Mouse (Mus musculus) kidney, embryonic 14.5 days (tissue): ENCODE data around the gene Spata25. TPM values are rescaled to one million over a fixed set of nuclear protein-coding genes. Genes with fewer than 3 reads are reported as not detected.

Experiments
- ATAC-seq: fragments of 200-750 bp; cut with Nextera tagmentation; 2 replicates; pipeline ENCODE4 v1.8.0; 2017; ENCODE audit warnings: moderate number of reproducible peaks, mild to moderate bottlenecking, moderate TSS enrichment, moderate library complexity; ENCODE audit not compliant: low FRiP score, low TSS enrichment
- H3K27ac ChIP-seq: fragments of 300-500 bp; sonication (generic); 2 replicates; pipeline ENCODE4 v1.5.1; 2014; ENCODE audit warnings: low read depth, mild to moderate bottlenecking, low read length, moderate library complexity, mixed read lengths
- H3K27me3 ChIP-seq: fragments of 300-500 bp; sonication (generic); 2 replicates; pipeline ENCODE4 v1.6.1; 2014; ENCODE audit warnings: mild to moderate bottlenecking, low read length; ENCODE audit not compliant: control insufficient read depth, insufficient read depth
- H3K36me3 ChIP-seq: fragments of 300-500 bp; sonication (generic); 2 replicates; pipeline ENCODE4 v1.6.1; 2014; ENCODE audit warnings: low read length, mixed read lengths; ENCODE audit not compliant: control insufficient read depth, insufficient read depth
- H3K4me1 ChIP-seq: fragments of 300-500 bp; sonication (generic); 2 replicates; pipeline ENCODE4 v1.6.1; 2014; ENCODE audit warnings: low read length, mixed read lengths; ENCODE audit not compliant: control insufficient read depth, insufficient read depth
- H3K4me2 ChIP-seq: fragments of 300-500 bp; sonication (generic); replicated peaks from 2 replicates; pipeline ENCODE4 v1.6.1; 2014; ENCODE audit warnings: low read depth, mild to moderate bottlenecking, low read length
- H3K4me3 ChIP-seq: fragments of 300-500 bp; sonication (generic); 2 replicates; pipeline ENCODE4 v1.5.1; 2014; ENCODE audit warnings: mild to moderate bottlenecking, low read length
- H3K9ac ChIP-seq: fragments of 300-500 bp; sonication (generic); 2 replicates; pipeline ENCODE4 v1.6.1; 2014; ENCODE audit warnings: low read depth, mild to moderate bottlenecking, low read length, moderate library complexity
- H3K9me3 ChIP-seq: fragments of 300-500 bp; sonication (generic); 2 replicates; pipeline ENCODE4 v1.6.1; 2016; ENCODE audit warnings: low read length; ENCODE audit not compliant: control insufficient read depth
- WGBS: fragments of 180-500 bp; shearing (Covaris S2); extraction: QIAGEN DNeasy Blood & Tissue Kit; methylation state at CpG from one replicate; pipeline ENCODE4 v1.1.7; 2014; 5-methylcytosine and 5-hydroxymethylcytosine counted together
- polyA plus RNA-seq: library from polyadenylated mRNA; unstranded; fragments of >200 nt; fragmentation: Nextera tagmentation; extraction: Ambion mirVana; gene quantifications from 2 replicates; pipeline ENCODE4 v1.2.1, GENCODE M21; 2014

Gene Spata25
- polyA plus RNA-seq, 1 experiment from 2014 or later, result not detected

DNA sequence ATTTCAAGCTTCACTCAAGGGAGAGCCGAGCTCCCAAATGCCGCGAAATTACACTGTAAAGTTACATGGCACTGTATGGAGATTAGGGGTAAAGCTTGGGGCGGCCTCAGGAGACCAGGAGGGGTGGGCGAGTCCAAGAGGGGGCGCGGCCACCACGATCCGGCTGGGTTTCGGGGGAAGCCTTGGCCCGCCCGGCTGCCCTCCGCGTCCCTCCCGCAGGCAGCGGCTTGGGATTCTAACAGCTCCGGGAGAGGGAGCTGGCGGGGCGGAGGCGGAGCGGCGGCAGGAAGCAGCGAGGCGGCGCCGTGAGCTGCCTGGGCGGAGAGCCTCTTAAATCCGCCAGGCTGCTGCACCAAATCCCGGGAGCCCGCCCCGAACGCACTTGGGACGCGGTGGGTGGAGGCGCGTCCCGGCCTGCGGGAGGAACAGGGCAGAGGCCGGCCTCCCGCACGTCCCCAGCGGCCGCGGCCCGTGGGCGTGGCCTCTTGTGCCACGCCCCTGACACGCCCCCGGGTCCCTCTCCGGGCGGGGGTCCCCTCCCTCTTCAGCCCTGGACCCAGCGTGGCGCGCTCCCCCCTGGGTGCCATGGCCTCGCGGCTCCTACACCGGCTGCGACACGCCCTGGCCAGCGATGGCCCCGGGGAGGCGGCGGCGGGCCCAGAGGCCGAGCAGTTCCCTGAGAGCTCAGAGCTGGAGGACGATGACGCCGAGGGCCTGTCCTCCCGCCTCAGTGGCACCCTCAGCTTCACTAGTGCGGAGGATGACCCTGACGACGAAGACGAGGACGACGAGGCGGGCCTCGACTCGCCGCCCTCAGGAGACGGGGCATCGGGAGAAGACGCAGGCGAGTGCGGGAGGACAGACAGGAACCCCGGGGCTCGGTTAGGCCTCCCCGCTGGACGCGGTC lies 42.6 kb downstream of the Spata25 start, which contains the start of gene Snx21:
TSS of gene Snx21 (plus strand) at position 343 of the 907 bp plus-strand sequence.
- H3K9ac ChIP-seq, result peak within 1 kb of the TSS; percentile 78
- H3K27me3 ChIP-seq, result no peaks in the 10 kb centered on the region
- peak within 1 kb of the TSS; percentile 83 for H3K27ac ChIP-seq
- H3K4me1 ChIP-seq, result peaks cover 13% of the 10 kb centered on the region; the same call in 1 of the 2 replicates
- H3K9me3 ChIP-seq, result no peaks in the 10 kb centered on the region
- H3K4me2 ChIP-seq, result peak within 1 kb of the TSS; percentile 93
- under 1% methylated on average over 82 of the region's 89 CpGs for WGBS
- peaks cover 9% of the 10 kb centered on the region; the same call in 1 of the 2 replicates for H3K36me3 ChIP-seq
- ATAC-seq, result peak; percentile 92
- H3K4me3 ChIP-seq, result peak within 1 kb of the TSS; percentile 71

GRCm38 (mm10) chr2:164784869-164785420 lies 43.4 kb downstream of the Spata25 start:
- no peak for ATAC-seq
- WGBS, result 5% methylated on average over 7 of the region's 7 CpGs
- Histone ChIP-seq H3K4me3 (peak overlapping the region; percentile 71), H3K27me3 (no peaks in the 10 kb centered on the region), H3K27ac (peak overlapping the region; percentile 83), H3K9ac (peak overlapping the region; percentile 78), H3K4me2 (peak overlapping the region; percentile 93), H3K9me3 (no peaks in the 10 kb centered on the region), H3K36me3 (peaks cover 5% of the 10 kb centered on the region; the same call in 1 of the 2 replicates), H3K4me1 (peaks cover 13% of the 10 kb centered on the region; the same call in 1 of the 2 replicates)

DNA sequence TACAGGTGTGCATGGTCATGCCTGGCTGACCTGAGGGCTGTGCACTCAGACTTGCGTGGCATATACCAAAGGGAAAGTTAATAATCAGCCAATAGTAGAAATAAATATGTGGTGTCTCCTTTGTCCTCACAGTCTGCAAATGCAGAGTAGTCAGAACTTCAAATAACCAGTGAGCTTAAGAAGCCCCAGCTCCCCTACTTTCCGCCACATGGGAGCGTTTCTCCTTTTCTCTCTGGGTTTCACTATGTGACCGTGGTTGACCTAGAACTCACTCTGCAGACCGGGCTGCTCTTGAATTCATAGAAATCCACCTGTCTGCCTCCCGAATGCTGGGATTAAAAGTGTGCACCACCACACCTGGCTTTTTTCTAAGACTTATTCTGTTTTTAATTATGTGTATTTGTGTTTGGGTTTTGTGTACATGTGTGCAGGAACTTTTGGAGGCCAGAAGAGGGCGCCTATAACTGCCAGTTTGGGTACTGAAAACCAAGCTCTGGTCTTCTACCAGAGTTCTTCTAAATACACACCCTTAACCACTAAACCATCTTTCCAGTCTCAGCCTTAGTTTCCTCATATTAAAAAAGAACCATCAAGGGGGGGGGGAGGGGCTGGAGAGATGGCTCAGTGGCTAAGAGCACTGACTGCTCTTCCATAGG lies 44.3 kb downstream of the Spata25 start:
- H3K36me3 ChIP-seq, result peaks cover 3% of the 10 kb centered on the region; the same call in 1 of the 2 replicates
- H3K27me3 ChIP-seq, result no peaks in the 10 kb centered on the region
- 78% methylated on average over 7 of the region's 7 CpGs for WGBS
- H3K4me2 ChIP-seq, result no peak overlapping the region
- no peaks in the 10 kb centered on the region for H3K9me3 ChIP-seq
- peaks cover 13% of the 10 kb centered on the region; the same call in 1 of the 2 replicates for H3K4me1 ChIP-seq
- H3K4me3 ChIP-seq, result no peak overlapping the region
- no peak overlapping the region for H3K9ac ChIP-seq
- H3K27ac ChIP-seq, result no peak overlapping the region
- ATAC-seq, result no peak

DNA sequence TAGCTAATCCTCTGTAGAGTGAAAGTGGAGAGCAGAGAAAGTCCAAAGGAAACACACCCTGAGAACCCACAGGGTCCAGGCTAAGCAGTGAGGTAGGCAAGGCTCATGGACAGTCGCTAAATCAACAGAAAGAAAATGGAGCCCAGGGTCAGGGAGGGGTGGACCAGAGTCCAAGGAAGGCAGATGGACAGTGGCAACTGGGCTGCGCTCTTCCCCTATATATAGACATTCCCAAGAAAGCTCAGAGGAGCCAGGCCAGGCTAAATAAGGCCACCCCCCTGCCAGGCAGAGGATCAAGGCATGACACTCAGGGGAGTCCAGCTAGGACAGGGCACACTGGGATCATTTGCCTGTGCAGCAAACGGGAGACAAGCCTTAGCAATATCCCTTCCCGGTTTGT lies 46.5 kb downstream of the Spata25 start:
- H3K4me1 ChIP-seq, result peaks cover 10% of the 10 kb centered on the region; the same call in 1 of the 2 replicates
- no peaks in the 10 kb centered on the region for H3K9me3 ChIP-seq
- H3K9ac ChIP-seq, result no peak overlapping the region
- H3K36me3 ChIP-seq, result no peaks in the 10 kb centered on the region
- no peak overlapping the region for H3K4me3 ChIP-seq
- H3K27ac ChIP-seq, result no peak overlapping the region
- 74% methylated on average over 4 of the region's 4 CpGs for WGBS
- no peak overlapping the region for H3K4me2 ChIP-seq
- ATAC-seq, result no peak
- no peaks in the 10 kb centered on the region for H3K27me3 ChIP-seq

GRCm38 (mm10) chr2:164779481-164780086 lies 48.8 kb downstream of the Spata25 start, which contains the start of gene Tnnc2:
Gene Tnnc2 (minus strand): TSS chr2:164779967.
- Histone ChIP-seq H3K27ac (no peak within 1 kb of the TSS), H3K4me3 (no peak within 1 kb of the TSS), H3K4me2 (no peak within 1 kb of the TSS), H3K9me3 (no peaks in the 10 kb centered on the region), H3K36me3 (no peaks in the 10 kb centered on the region), H3K9ac (no peak within 1 kb of the TSS), H3K4me1 (peaks cover under 1% of the 10 kb centered on the region; the same call in 1 of the 2 replicates), H3K27me3 (no peaks in the 10 kb centered on the region)
- WGBS, result 68% methylated on average over 8 of the region's 8 CpGs
- no peak for ATAC-seq

- Histone ChIP-seq H3K4me2 (no peak overlapping the region), H3K9ac (no peak overlapping the region), H3K4me1 (no peaks in the 10 kb centered on the region), H3K36me3 (no peaks in the 10 kb centered on the region), H3K9me3 (no peaks in the 10 kb centered on the region), H3K27me3 (no peaks in the 10 kb centered on the region), H3K27ac (no peak overlapping the region), H3K4me3 (no peak overlapping the region)
- no peak for ATAC-seq
- 74% methylated on average over 7 of the region's 7 CpGs for WGBS
Measured at GRCm38 (mm10) chr2:164778809-164779208, 49.5 kb downstream of the Spata25 start.

GRCm38 (mm10) chr2:164778015-164778287 lies 50.4 kb downstream of the Spata25 start:
- Histone ChIP-seq H3K27ac (no peak overlapping the region), H3K4me1 (no peaks in the 10 kb centered on the region), H3K9me3 (no peaks in the 10 kb centered on the region), H3K36me3 (peaks cover 5% of the 10 kb centered on the region; the same call in 1 of the 2 replicates), H3K9ac (no peak overlapping the region), H3K4me3 (no peak overlapping the region), H3K4me2 (no peak overlapping the region), H3K27me3 (no peaks in the 10 kb centered on the region)
- 94% methylated on average over 11 of the region's 11 CpGs for WGBS
- no peak for ATAC-seq

DNA sequence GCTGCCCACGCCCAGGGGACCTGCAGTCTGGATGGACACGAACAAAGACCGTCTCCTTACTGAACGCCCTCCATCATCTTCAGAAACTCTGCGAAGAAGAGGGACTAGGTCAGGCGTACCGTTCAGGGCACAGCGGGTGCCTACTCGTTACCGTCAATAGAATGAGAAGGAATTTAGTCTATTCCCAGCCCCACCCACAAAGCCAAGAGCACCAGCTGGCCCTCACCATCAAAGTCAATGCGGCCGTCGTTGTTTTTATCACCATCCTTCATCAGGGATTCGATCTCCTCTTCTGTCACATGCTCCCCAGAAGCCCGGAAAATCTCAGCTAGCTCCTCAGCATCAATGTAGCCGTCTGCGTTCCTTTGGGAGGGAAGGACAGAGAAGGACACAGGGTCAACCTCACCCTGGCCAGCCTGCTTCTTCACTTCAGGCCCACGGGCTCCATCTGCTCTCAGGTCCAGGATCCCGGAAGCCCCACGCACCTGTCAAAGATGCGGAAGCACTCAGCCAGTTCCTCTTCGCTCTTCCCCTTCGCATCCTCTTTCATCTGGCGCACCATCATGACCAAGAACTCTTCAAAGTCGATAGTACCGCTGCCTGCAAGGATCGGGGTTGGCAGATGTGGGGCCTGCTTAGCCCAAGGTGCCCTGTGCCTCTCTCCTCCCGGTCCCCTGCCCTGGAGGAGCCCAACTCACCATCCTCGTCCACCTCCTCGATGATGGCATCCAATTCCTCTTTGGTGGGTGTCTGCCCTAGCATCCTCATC lies 50.9 kb downstream of the Spata25 start:
- H3K27ac ChIP-seq, result no peak overlapping the region
- no peak overlapping the region for H3K4me3 ChIP-seq
- WGBS, result 83% methylated on average over 30 of the region's 30 CpGs
- no peak for ATAC-seq
- H3K9ac ChIP-seq, result no peak overlapping the region
- no peaks in the 10 kb centered on the region for H3K4me1 ChIP-seq
- H3K4me2 ChIP-seq, result no peak overlapping the region
- no peaks in the 10 kb centered on the region for H3K9me3 ChIP-seq
- no peaks in the 10 kb centered on the region for H3K27me3 ChIP-seq
- H3K36me3 ChIP-seq, result peaks cover 10% of the 10 kb centered on the region; the same call in 1 of the 2 replicates
